Mouse (Mus musculus) thymus, adult 2 months (tissue): ENCODE results near the gene Spata21.

ENCODE experiments used
- CTCF ChIP-seq: fragments of 200-500 bp; IDR thresholded peaks from 2 replicates; pipeline ENCODE4 v1.5.1; 2012; ENCODE audit warnings: mild to moderate bottlenecking, control low read depth, low read length, moderate library complexity, borderline replicate concordance; ENCODE audit not compliant: control insufficient read depth, poor library complexity, insufficient read depth; ENCODE audit errors: extremely low read depth
- POLR2A ChIP-seq: fragments of 200-500 bp; IDR thresholded peaks from 2 replicates; pipeline ENCODE4 v1.6.1; 2012; ENCODE audit warnings: mild to moderate bottlenecking, low read length, control low read depth, moderate library complexity; ENCODE audit not compliant: control insufficient read depth, poor library complexity, insufficient read depth; ENCODE audit errors: extremely low read depth

DNA sequence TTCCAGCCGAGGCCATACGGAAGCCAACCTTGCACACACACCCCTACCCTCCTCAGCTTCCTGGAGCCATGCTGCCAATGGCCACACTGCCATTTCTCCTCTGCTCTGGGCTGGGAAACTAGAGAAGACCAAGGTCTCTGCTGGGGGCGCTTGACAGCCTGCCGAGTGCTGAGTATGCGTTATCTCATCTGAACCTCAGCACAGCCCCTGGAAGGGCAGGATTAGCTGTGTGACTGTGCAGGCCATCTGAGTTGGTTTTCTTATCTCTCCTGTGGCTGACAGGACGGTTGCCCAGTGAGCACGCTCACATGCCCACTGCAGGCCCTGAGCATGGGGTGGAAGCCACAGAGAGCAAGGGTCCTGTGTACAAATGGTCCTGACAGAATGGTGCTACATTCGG, 19.5 kb upstream of the Spata21 start:
- no peak for TF ChIP-seq POLR2A
- no peak for TF ChIP-seq CTCF
